Mouse (Mus musculus) kidney, adult 11 months (tissue): ENCODE measurements around the gene Prop1.

Experiments
- DNase-seq: peaks from one replicate; pipeline ENCODE4 v3.0.0; 2022

The Prop1 gene

DNA sequence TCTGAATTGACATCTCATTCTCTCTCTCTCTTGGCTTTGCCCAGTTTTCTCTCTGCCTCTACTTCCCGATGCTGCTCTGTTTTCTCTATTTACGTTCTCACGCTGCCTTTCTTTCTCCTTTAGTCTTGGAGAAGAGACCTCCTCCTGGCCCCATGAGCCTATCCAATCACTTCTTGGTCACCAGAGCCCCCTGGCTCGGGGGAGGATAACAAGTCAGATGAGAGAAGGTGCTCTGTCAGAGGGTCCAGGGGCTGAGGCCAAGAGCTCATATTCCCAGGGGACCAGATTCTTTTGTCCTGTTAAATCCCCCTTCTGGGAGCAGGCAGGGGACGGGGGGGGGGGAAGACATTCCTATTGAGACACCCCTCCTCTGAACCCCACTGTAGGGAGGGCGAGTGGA is at the start of gene Prop1:
Gene Prop1, minus strand, starts transcription at position 101 of the 400 bp plus-strand sequence.
- DNase-seq = no peak

DNA sequence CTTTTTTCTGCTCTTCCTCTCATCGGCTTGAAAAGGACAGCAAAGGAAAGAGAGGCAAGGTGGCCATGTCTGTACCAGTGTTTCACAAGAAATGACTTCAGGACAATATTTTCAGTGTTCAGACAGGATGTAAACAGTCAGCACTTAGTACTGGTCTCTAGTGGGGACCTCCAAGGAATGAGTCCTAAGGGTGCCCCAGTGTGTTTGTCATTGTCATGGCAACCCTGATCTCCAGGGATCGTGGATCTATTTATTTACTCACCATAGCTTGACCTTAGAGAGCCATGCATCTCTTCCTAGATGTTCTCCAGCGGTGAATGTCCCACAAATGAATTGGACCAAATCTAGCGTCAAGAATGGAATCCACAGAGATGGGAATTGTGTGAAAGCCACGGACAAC is 49.7 kb upstream of the Prop1 start, which contains the start of gene Olfr51:
Gene Olfr51, plus strand, starts transcription at position 301 of the 400 bp plus-strand sequence.
- DNase-seq = no peak

- no peak for DNase-seq
Measured at GRCm38 (mm10) chr11:50981667-50982066, 28.1 kb upstream of the Prop1 start, which contains the start of gene Olfr1377. TSS of gene Olfr1377 (plus strand) at chr11:50981967.

DNA sequence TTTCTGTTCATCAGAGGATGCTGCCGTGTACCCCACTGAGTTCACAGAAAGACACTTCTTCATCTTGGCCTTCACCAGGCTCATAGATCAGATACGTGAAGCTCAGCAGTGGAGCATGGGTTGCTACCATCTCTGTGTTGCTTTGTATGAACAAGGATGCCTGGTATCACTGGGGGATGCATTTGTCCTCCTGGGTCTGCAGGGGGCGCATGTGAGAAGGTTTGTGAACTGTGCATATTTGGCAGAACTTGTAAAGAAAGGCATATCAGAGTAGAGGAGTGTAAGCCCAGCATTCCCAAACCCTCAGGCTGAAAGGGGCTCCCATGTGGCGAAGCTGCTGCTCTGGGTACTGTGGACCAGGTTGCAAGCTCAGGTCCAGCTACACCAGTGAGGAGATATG is 23.7 kb upstream of the Prop1 start:
- no peak for DNase-seq

DNA sequence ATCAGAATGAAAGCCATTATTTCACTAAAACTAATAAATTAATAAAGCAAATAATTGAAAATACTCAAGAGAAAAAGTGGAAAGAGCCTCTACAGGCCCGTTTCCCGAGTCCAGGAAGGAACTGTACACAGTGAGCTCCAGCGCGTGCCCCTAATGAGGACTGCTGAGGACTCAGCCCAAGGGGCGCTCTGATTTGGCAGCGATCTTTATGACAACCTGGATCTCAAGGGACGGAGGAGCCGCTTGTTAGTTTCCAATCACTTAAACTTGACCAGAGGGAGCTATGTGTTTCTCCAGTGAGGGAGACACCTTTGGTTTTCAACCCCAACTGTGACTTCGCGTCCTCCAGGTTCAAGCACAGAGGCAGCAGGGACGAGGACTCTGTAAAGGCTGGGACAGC is 12.7 kb upstream of the Prop1 start, which contains the start of gene Olfr1378:
Gene Olfr1378, plus strand, starts transcription at position 301 of the 400 bp plus-strand sequence.
- DNase-seq = no peak

- peak; percentile 28 for DNase-seq
Measured at GRCm38 (mm10) chr11:50964886-50965285, 11.3 kb upstream of the Prop1 start.

- no peak for DNase-seq
Measured at GRCm38 (mm10) chr11:50952290-50952689, 1.3 kb downstream of the Prop1 start.

DNA sequence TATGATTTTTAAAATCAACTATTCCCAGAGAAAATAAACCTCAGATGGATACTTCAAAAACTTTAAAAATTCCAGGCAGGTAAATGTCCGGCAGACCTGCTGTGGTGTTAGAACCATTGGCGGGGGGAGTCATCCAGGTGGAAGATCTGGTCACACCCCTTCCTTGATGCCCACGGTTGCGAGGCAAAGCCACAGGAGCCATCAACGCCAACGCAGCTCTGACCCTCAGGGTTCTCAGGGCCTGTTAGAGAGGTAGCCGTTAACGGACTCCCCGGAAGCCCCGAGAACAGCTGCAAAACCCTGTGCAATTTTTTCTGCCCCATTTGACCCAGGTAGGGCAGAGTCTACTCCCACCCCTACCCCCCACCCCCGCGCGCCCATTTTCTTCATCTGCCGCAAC is 10.1 kb downstream of the Prop1 start, which contains the start of gene 4933414I15Rik:
Gene 4933414I15Rik, minus strand, starts transcription at position 260 of the 400 bp plus-strand sequence.
- DNase-seq = no peak

GRCm38 (mm10) chr11:50942386-50942785 is 11.2 kb downstream of the Prop1 start:
- no peak for DNase-seq

- peak; percentile 13 for DNase-seq
Measured at GRCm38 (mm10) chr11:50939621-50940366, 13.8 kb downstream of the Prop1 start.

DNA sequence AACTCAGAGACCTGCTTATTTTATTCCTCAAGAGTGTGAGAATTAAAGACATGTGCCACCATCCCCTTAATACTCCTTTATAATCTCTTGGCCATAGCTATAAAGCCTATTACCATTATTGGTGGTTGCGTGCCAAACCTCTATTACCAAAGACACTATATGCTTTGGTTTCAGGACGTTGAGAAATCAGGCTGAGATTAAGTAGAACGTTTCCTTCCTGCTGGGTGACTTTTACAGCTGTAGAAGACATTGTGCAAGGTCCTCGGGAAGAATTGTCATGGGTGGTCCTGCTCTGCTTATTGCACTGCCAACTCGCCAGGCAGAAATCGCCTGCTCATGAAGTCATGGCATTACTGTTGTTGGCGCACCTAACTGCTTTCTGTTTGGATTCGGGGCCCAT is 15.1 kb downstream of the Prop1 start:
- DNase-seq = no peak

GRCm38 (mm10) chr11:50932040-50932439 is 21.5 kb downstream of the Prop1 start:
- DNase-seq = no peak

DNA sequence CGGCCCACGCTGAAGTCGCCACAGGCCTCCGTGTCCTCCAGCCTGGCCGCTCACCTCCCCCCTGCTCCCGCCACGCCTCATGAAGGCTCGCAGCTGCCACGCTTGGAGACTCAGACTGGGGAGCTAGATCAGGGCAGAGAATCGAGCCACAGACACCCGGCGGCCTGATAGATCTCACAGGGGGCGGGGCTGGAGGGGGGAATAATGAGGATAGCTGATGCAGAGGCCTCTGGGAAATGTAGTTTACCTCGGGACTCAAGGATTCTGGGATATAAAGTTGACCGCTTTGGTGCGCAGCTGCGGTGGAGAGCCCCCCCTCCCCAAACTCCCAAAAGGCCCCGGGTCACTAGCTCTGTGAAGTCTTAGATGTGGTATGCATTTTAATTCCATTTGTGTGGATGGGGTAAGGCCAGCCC is 22.1 kb downstream of the Prop1 start, which contains the start of gene Zfp354b:
Gene Zfp354b, minus strand, starts transcription at position 183 of the 416 bp plus-strand sequence.
- peak; percentile 89 for DNase-seq

GRCm38 (mm10) chr11:50931021-50931420 is 22.5 kb downstream of the Prop1 start:
- DNase-seq = no peak

- DNase-seq = no peak
Measured at GRCm38 (mm10) chr11:50930469-50931014, 23.0 kb downstream of the Prop1 start.

DNA sequence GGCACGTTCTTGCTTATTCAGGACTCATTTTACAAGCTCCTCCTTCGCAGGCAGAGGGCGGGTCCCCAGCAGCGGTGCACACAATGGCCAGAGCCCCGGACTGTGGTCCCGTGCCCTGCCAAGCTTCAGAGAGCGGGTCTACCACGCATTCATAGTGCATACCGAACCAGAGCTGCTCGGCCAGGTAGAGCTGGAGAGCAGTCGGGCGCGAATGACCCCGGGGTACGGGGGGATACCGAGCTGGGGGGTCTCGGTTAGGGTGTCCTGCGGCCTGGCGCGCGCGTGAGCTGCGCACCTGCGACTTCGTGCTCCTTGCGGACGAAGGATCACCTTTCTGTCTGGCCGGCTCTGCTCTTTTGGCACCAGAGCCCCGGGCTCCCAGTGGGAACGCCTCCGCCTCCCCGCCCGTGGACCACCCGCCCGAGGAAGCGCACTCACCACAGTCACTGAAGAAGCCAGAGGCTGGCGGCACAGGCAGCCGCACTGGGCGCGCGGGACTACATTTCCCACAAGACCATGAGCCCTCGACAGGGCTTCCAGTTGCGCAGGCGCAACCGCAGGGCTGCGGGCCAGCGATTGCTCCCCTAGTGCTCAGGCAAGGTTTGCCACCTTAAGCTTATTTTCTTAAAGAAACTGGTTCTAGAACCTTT is 37.8 kb downstream of the Prop1 start, which contains the start of gene Zfp2:
Gene Zfp2, minus strand, starts transcription at position 495 of the 650 bp plus-strand sequence.
- peak; percentile 90 for DNase-seq

DNA sequence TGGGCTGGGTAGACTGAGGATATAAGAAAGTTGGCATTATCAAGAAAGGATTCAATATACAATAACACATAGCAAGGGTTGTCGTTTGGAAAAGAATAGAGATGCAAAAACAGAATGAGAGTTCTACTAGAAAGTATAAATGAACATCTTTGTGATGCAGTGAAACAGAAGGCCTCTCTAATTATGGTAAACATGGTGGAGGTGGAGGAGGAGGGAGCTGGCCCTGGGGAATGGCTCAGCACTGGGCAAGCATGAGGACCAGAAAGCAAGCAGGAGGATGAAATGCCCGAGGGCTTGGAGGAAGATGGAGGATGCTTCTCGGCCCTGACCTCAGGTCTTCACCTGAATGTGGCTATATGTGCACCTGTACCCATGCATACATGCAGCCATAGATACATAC is 39.1 kb downstream of the Prop1 start:
- DNase-seq = no peak

DNA sequence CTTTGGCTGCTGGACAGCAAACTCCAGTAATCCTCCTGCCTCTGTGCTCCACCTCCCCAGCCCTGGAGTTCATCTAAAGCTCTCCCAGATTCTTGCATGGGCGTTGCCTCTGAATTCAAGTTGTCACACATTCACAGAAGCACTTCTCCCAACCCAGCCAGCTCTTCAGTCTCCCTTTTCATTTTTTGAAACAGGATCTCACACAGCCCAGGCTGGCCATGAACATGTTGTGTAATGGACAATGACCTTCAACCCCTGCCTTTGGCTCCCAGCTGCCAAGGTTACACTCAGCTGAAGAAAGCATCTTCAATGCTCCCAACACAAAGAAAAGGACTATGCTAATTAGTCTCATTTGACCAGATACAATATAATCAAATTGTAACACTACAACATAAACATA is 40.3 kb downstream of the Prop1 start:
- no peak for DNase-seq

GRCm38 (mm10) chr11:50908136-50908535 is 45.4 kb downstream of the Prop1 start:
- DNase-seq = no peak
